Mouse (Mus musculus) spleen, embryonic (tissue): ENCODE results near the gene Krtap28-10.
"Not testable (repeated sequence)": the region's sequence is repeated elsewhere in the genome, so short reads cannot be mapped to it uniquely, and the experiment has no call there.

Source experiments
- CTCF ChIA-PET: fragments of 350-600 bp; sonication (Branson Sonifier 250); formaldehyde crosslinking; loops from one replicate; lab custom pipeline; 2022; lab: Charles Lee

Gene Krtap28-10

DNA sequence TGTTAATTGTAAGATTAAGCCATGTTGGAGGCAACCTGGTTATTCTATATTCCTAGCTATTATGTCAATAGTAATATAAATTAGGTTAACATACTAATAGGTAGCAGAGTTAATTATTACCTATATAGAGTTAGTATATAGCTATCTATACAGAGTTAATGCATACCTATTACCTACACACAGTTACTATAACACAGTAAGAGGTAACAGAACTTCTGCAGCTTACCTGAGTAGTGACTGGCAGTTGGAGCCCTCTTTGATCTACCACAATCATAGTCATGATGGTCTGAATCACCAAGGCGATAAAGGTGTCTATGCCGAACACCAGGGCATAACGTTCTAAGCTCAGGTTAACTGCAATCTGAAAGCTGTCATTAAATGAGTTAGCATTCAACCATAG is 27.8 kb downstream of the Krtap28-10 start:
- CTCF ChIA-PET: no interaction called here

DNA sequence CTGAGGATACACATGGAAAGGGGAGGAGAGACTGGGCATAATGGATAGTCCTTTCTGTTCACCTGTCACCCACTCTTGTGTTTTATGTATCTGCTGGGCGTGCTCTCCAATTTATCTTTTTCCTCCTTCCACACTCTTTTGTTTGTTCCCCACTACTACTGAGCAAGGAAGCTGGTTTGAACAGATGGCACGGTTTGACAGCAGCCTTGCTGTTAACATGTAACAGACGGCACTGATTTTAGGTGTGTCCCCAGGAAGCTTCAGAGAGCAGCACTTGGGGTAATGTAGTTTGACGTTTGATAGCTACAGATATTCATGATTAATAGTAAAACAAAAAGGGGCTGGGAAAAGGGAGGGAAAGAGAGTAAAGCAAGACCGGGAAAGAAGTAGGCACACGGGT is 34.8 kb downstream of the Krtap28-10 start:
- CTCF ChIA-PET: no interaction called here

DNA sequence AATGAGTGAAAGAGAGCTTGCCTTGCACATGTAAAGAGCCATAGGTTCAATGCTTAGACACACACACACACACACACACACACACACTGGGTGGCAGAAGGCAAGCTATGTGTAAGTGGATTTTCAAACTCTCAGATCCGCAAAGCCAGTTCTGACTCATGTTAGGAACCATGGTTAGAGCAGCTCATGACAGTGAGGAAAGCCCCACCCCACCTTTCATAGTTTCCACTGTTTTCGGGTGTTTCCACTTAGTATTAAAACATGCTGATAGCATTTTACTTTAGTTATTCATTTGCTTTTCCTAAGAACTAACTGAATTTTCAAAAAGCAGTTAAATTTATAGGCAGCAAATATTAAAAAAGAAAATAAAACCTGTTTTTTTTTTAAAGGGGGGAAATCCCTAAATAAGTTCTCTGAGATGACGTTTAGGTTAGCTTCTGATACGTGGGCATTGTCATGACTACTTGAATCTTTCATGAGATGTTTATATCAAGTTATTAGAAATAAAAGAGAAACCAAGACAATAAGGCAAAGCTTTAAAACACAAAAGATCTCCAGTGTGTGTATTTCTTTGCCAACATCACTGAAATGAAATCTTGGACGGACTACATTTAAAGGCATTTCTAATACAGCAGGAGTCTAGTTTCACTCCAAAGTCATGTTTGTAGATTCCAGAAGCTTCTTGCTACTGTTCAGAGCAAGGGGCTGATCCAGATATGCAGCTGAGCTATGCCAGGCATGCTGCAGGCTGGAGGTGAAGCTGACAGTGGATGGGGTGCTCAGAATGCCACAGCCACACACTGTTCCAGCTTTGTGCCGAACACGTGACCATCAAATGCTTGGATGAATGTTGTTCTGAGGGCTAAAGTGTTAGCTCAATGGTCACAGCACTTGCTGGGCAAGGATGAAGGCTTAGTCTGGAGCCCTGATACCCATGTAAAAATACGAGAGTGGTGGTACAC is 35.8 kb downstream of the Krtap28-10 start:
- CTCF ChIA-PET: no interaction called here

DNA sequence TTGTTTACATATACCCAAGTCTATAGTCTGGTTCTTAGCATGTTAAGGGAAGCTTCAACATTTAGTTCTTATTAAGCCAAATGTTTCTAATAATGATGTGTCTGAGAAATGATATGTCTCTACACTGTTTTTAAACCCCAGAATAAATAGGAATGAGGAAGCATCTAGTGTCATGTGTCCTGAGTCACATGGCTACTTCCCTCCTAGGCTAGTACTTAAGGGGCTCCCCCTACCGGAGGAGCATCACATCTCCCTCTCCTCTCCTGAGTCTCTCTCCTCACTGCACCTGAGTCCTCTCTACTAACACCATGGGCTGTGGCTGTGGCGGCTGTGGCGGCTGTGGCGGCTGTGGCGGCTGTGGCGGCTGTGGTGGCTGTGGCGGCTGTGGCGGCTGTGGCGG is 42.0 kb downstream of the Krtap28-10 start, which contains the start of gene Gm47959:
Gene Gm47959 (plus strand): TSS at position 243 of the 400 bp plus-strand sequence.
- CTCF ChIA-PET: not testable (repeated sequence)

DNA sequence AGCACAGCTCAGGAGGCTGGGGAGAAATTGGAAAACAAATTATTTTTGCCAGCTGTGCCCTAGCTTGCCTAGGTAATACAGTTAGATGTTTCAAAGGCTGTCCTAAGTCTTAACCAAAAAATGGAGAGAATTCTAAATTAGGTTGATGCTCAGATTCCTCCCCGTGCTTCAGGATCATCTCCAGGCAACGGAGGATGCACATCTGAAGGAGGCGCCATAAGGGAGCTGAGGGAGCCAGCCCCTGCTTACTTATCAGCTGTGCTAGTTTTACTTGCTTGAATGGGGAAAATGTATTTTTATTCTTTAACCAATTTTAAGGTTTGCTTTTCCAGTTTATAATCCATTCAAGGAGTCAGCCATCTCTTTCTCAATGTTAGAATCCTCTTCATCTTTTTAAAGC is 48.3 kb downstream of the Krtap28-10 start:
- CTCF ChIA-PET: no interaction called here

DNA sequence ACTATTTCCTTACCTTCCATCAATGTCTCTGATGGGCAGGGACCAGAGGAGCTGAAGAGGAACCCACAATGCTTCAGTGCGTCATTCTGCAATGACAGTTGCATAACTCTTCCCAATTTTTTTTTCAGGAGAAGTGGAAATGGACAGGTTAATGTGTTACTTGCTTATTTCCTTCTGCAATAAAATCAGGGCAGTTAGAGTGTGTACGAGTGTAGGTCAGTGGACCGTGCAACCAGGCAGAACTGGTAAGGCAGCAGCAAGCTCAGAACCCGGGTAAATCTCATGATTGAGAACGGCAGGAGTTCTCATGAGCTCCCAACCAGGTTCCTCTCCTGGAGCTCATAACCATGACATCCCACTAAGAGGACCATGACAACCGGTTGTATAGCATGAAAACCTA is 50.2 kb downstream of the Krtap28-10 start:
- CTCF ChIA-PET: no interaction called here

DNA sequence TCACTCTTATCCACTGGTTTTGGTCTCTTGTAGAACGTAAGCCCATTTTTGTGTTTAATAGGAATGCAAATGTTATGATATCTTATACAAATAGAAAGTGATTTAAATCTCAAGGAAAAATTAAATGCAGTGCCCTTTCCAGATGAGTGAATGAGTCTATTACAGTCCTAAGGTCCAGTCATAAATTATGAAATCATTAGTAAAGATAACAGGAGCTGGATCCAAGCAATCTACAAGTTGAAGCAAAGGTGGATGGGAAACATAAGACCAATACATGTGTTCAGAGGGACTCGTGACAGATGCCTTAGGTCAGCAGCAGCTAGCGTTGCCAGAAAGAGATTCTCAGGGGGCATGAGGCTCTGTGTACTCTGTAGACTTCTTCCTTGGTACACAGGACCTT is 50.7 kb downstream of the Krtap28-10 start:
- CTCF ChIA-PET: no interaction called here
